ENCODE assay signal across 25 mouse cellular contexts in genomic region chr4:71356310-71356709, GRCm38 (mm10).
"Had no signal": no experiment of that assay in that cellular context is flagged by ENCODE, and none has a peak within 500 bp of the region (broad histone marks: within the 10 kb centered on the region; RNA-seq: fewer than 3 reads in every experiment).

No protein-coding gene starts in this region.

- H3K9me3 ChIP-seq: heart, embryonic 10.5 days; heart, embryonic 12.5 days; hindbrain, embryonic 13.5 days; hindbrain, embryonic 15.5 days; kidney, embryonic 15.5 days; limb, embryonic 13.5 days; liver, embryonic 13.5 days had no signal

- H3K4me3 ChIP-seq: gastrocnemius, adult 2 months; heart, embryonic 10.5 days; heart, embryonic 12.5 days; hindbrain, embryonic 13.5 days; hindbrain, embryonic 15.5 days; kidney, embryonic 15.5 days; layer of hippocampus, adult 2 months; left cerebral cortex, adult 2 months; limb, embryonic 13.5 days; liver, embryonic 13.5 days had no signal

- H3K4me1 ChIP-seq: heart, embryonic 10.5 days; heart, embryonic 12.5 days; hindbrain, embryonic 13.5 days; hindbrain, embryonic 15.5 days; kidney, embryonic 15.5 days; limb, embryonic 13.5 days; liver, embryonic 13.5 days had no signal

- DNase-seq: gastrocnemius, adult 2 months; gastrocnemius, postnatal 10 days; gastrocnemius, postnatal 25 days; heart, adult 18-20 months; heart, postnatal 10 days; heart, postnatal 4 days; kidney, adult 11 months; kidney, adult 2 months; kidney, adult 9 months; kidney, postnatal 25 days; kidney, postnatal 4 days; liver; liver, embryonic 13.5 days had no signal

- H3K4me2 ChIP-seq: heart, embryonic 12.5 days; hindbrain, embryonic 13.5 days; hindbrain, embryonic 15.5 days; kidney, embryonic 15.5 days; limb, embryonic 13.5 days; liver, embryonic 11.5 days; liver, embryonic 13.5 days had no signal

- H3K9ac ChIP-seq: heart, embryonic 12.5 days; hindbrain, embryonic 13.5 days; hindbrain, embryonic 15.5 days; kidney, embryonic 15.5 days; limb, embryonic 13.5 days; liver, embryonic 13.5 days had no signal

- ATAC-seq: forebrain, embryonic 16.5 days; hindbrain, postnatal 0 days had no signal

- H3K36me3 ChIP-seq: heart, embryonic 10.5 days; heart, embryonic 12.5 days; hindbrain, embryonic 13.5 days; hindbrain, embryonic 15.5 days; kidney, embryonic 15.5 days; limb, embryonic 13.5 days; liver, embryonic 13.5 days had no signal

- H3K27ac ChIP-seq: gastrocnemius, adult 2 months; heart, embryonic 10.5 days; hindbrain, embryonic 13.5 days; hindbrain, embryonic 15.5 days; hindbrain, postnatal 0 days; kidney, embryonic 15.5 days; kidney, postnatal 0 days; layer of hippocampus, adult 2 months; left cerebral cortex, adult 2 months; limb, embryonic 13.5 days; liver, embryonic 13.5 days had no signal

- H3K27me3 ChIP-seq: heart, embryonic 12.5 days; hindbrain, embryonic 13.5 days; hindbrain, embryonic 15.5 days; kidney, embryonic 15.5 days; limb, embryonic 13.5 days; liver, embryonic 13.5 days had no signal
